Mouse (Mus musculus): Measurements from ENCODE around the gene Thrb. TPM values are rescaled to one million over a fixed set of nuclear protein-coding genes. Genes with fewer than 3 reads are reported as not detected.

Thrb gene
- polyA plus RNA-seq, 1 experiment, result 0.65 TPM

- Histone ChIP-seq H3K27ac (ENCODE audit: insufficient read depth, low read length) (no peak overlapping the region), H3K4me1 (ENCODE audit: control insufficient read depth, insufficient read depth, insufficient read length) (no peaks in the 10 kb centered on the region), H3K36me3 (ENCODE audit: control insufficient read depth, insufficient read depth, low read length) (no peaks in the 10 kb centered on the region), H3K4me3 (ENCODE audit: extremely low read depth, insufficient read depth, insufficient read length) (no peak overlapping the region), H3K27me3 (ENCODE audit: control insufficient read depth, insufficient read depth, low read length) (no peaks in the 10 kb centered on the region)
- WGBS, result 81% methylated on average over 4 of the region's 4 CpGs
- DNase-seq (ENCODE audit: low read depth in 1 of 2, low spot score in 2 of 2), result no peak
- TF ChIP-seq CTCF (IDR thresholded peaks at IDR 0.05; ENCODE audit: extremely low read depth, insufficient read depth, insufficient read length, insufficient replicate concordance), result no peak
- TF ChIP-seq POLR2A (IDR thresholded peaks at IDR 0.05; ENCODE audit: low read depth, low read length), result no peak
These were observed 151.0 kb downstream of the Thrb start for GRCm38 (mm10) chr14:17811051-17811450.

GRCm38 (mm10) chr14:17812414-17812813 lies 152.4 kb downstream of the Thrb start:
- H3K36me3 ChIP-seq (ENCODE audit: control insufficient read depth, insufficient read depth, low read length), result no peaks in the 10 kb centered on the region
- H3K27ac ChIP-seq (ENCODE audit: insufficient read depth, low read length), result no peak overlapping the region
- H3K4me3 ChIP-seq (ENCODE audit: extremely low read depth, insufficient read depth, insufficient read length), result no peak overlapping the region
- DNase-seq (ENCODE audit: low read depth in 1 of 2, low spot score in 2 of 2), result no peak
- 83% methylated on average over 5 of the region's 5 CpGs for WGBS
- H3K4me1 ChIP-seq (ENCODE audit: control insufficient read depth, insufficient read depth, insufficient read length), result no peaks in the 10 kb centered on the region
- no peak for TF ChIP-seq CTCF (IDR thresholded peaks at IDR 0.05; ENCODE audit: extremely low read depth, insufficient read depth, insufficient read length, insufficient replicate concordance)
- TF ChIP-seq POLR2A (IDR thresholded peaks at IDR 0.05; ENCODE audit: low read depth, low read length), result no peak
- no peaks in the 10 kb centered on the region for H3K27me3 ChIP-seq (ENCODE audit: control insufficient read depth, insufficient read depth, low read length)

- no peak for TF ChIP-seq CTCF (IDR thresholded peaks at IDR 0.05; ENCODE audit: extremely low read depth, insufficient read depth, insufficient read length, insufficient replicate concordance)
- no peak for TF ChIP-seq POLR2A (IDR thresholded peaks at IDR 0.05; ENCODE audit: low read depth, low read length)
- WGBS, result 79% methylated on average over 2 of the region's 2 CpGs
- no peak for DNase-seq (ENCODE audit: low read depth in 1 of 2, low spot score in 2 of 2)
- Histone ChIP-seq H3K27ac (ENCODE audit: insufficient read depth, low read length) (no peak overlapping the region), H3K27me3 (ENCODE audit: control insufficient read depth, insufficient read depth, low read length) (no peaks in the 10 kb centered on the region), H3K4me3 (ENCODE audit: extremely low read depth, insufficient read depth, insufficient read length) (no peak overlapping the region), H3K4me1 (ENCODE audit: control insufficient read depth, insufficient read depth, insufficient read length) (no peaks in the 10 kb centered on the region), H3K36me3 (ENCODE audit: control insufficient read depth, insufficient read depth, low read length) (no peaks in the 10 kb centered on the region)
These were observed 155.0 kb downstream of the Thrb start for GRCm38 (mm10) chr14:17815103-17815502.

GRCm38 (mm10) chr14:17818086-17818485 lies 158.0 kb downstream of the Thrb start:
- no peaks in the 10 kb centered on the region for H3K36me3 ChIP-seq (ENCODE audit: control insufficient read depth, insufficient read depth, low read length)
- 79% methylated on average over 2 of the region's 2 CpGs for WGBS
- TF ChIP-seq CTCF (IDR thresholded peaks at IDR 0.05; ENCODE audit: extremely low read depth, insufficient read depth, insufficient read length, insufficient replicate concordance) (no peak), POLR2A (IDR thresholded peaks at IDR 0.05; ENCODE audit: low read depth, low read length) (no peak)

GRCm38 (mm10) chr14:17822754-17823153 lies 162.7 kb downstream of the Thrb start:
- no peak for DNase-seq (ENCODE audit: low read depth in 1 of 2, low spot score in 2 of 2)
- H3K4me3 ChIP-seq (ENCODE audit: extremely low read depth, insufficient read depth, insufficient read length), result no peak overlapping the region
- WGBS, result 87% methylated on average over 7 of the region's 7 CpGs

More at GRCm38 (mm10) chr14:17818086-17818485, 158.0 kb downstream of the Thrb start:
- no peaks in the 10 kb centered on the region for H3K27me3 ChIP-seq (ENCODE audit: control insufficient read depth, insufficient read depth, low read length)
- no peak overlapping the region for H3K4me3 ChIP-seq (ENCODE audit: extremely low read depth, insufficient read depth, insufficient read length)
- no peak overlapping the region for H3K27ac ChIP-seq (ENCODE audit: insufficient read depth, low read length)
- H3K4me1 ChIP-seq (ENCODE audit: control insufficient read depth, insufficient read depth, insufficient read length), result no peaks in the 10 kb centered on the region
- no peak for DNase-seq (ENCODE audit: low read depth in 1 of 2, low spot score in 2 of 2)

GRCm38 (mm10) chr14:17827401-17827800 lies 167.3 kb downstream of the Thrb start:
- TF ChIP-seq POLR2A (IDR thresholded peaks at IDR 0.05; ENCODE audit: low read depth, low read length), result no peak
- no peak for TF ChIP-seq CTCF (IDR thresholded peaks at IDR 0.05; ENCODE audit: extremely low read depth, insufficient read depth, insufficient read length, insufficient replicate concordance)
- H3K4me1 ChIP-seq (ENCODE audit: control insufficient read depth, insufficient read depth, insufficient read length), result no peaks in the 10 kb centered on the region
- no peak overlapping the region for H3K4me3 ChIP-seq (ENCODE audit: extremely low read depth, insufficient read depth, insufficient read length)
- H3K27me3 ChIP-seq (ENCODE audit: control insufficient read depth, insufficient read depth, low read length), result no peaks in the 10 kb centered on the region
- WGBS, result 86% methylated on average over 6 of the region's 6 CpGs
- H3K27ac ChIP-seq (ENCODE audit: insufficient read depth, low read length), result no peak overlapping the region
- no peak for DNase-seq (ENCODE audit: low read depth in 1 of 2, low spot score in 2 of 2)
- H3K36me3 ChIP-seq (ENCODE audit: control insufficient read depth, insufficient read depth, low read length), result no peaks in the 10 kb centered on the region

More at GRCm38 (mm10) chr14:17822754-17823153, 162.7 kb downstream of the Thrb start:
- H3K36me3 ChIP-seq (ENCODE audit: control insufficient read depth, insufficient read depth, low read length), result no peaks in the 10 kb centered on the region
- no peaks in the 10 kb centered on the region for H3K27me3 ChIP-seq (ENCODE audit: control insufficient read depth, insufficient read depth, low read length)
- H3K27ac ChIP-seq (ENCODE audit: insufficient read depth, low read length), result no peak overlapping the region
- H3K4me1 ChIP-seq (ENCODE audit: control insufficient read depth, insufficient read depth, insufficient read length), result no peaks in the 10 kb centered on the region
- TF ChIP-seq POLR2A (IDR thresholded peaks at IDR 0.05; ENCODE audit: low read depth, low read length), result no peak
- TF ChIP-seq CTCF (IDR thresholded peaks at IDR 0.05; ENCODE audit: extremely low read depth, insufficient read depth, insufficient read length, insufficient replicate concordance), result no peak

GRCm38 (mm10) chr14:17835738-17836137 lies 175.7 kb downstream of the Thrb start:
- Histone ChIP-seq H3K27me3 (ENCODE audit: control insufficient read depth, insufficient read depth, low read length) (no peaks in the 10 kb centered on the region), H3K36me3 (ENCODE audit: control insufficient read depth, insufficient read depth, low read length) (no peaks in the 10 kb centered on the region), H3K27ac (ENCODE audit: insufficient read depth, low read length) (no peak overlapping the region), H3K4me1 (ENCODE audit: control insufficient read depth, insufficient read depth, insufficient read length) (no peaks in the 10 kb centered on the region), H3K4me3 (ENCODE audit: extremely low read depth, insufficient read depth, insufficient read length) (no peak overlapping the region)
- TF ChIP-seq CTCF (IDR thresholded peaks at IDR 0.05; ENCODE audit: extremely low read depth, insufficient read depth, insufficient read length, insufficient replicate concordance) (no peak), POLR2A (IDR thresholded peaks at IDR 0.05; ENCODE audit: low read depth, low read length) (no peak)
- WGBS, result 83% methylated on average over 1 of the region's 1 CpGs
- no peak for DNase-seq (ENCODE audit: low read depth in 1 of 2, low spot score in 2 of 2)
